Mouse (Mus musculus) myocyte (in vitro differentiated cells): ENCODE data around the gene Itpr1. TPM values are rescaled to one million over a fixed set of nuclear protein-coding genes. Genes with fewer than 3 reads are reported as not detected.

Experiments
- H3K27me3 ChIP-seq: one replicate; pipeline ENCODE4 v1.6.1; 2011; ENCODE audit not compliant: control insufficient read depth, insufficient read depth, insufficient read length
- H3K36me3 ChIP-seq: one replicate; pipeline ENCODE4 v1.6.1; 2011; ENCODE audit not compliant: control insufficient read depth, insufficient read depth
- H3K4me2 ChIP-seq: one replicate; pipeline ENCODE4 v1.6.1; 2011; ENCODE audit warnings: low read depth, control low read depth
- H3K4me3 ChIP-seq: one replicate; pipeline ENCODE4 v1.5.1; 2011; ENCODE audit warnings: mild to moderate bottlenecking, control low read depth, moderate library complexity
- H3K79me2 ChIP-seq: one replicate; pipeline ENCODE4 v1.6.1; 2011; ENCODE audit not compliant: control insufficient read depth, insufficient read depth
- H3ac ChIP-seq: one replicate; pipeline ENCODE4 v1.6.1; 2011; ENCODE audit not compliant: control insufficient read depth, insufficient read length
- CEBPB ChIP-seq: IDR thresholded peaks from 2 replicates; pipeline ENCODE4 v1.6.1; 2011; ENCODE audit warnings: mild to moderate bottlenecking, moderate library complexity; ENCODE audit not compliant: poor library complexity, insufficient read depth, severe bottlenecking
- E2F4 ChIP-seq: IDR thresholded peaks from one replicate; pipeline ENCODE4 v1.6.1; 2011; ENCODE audit warnings: mild to moderate bottlenecking, control low read depth, moderate library complexity; ENCODE audit not compliant: insufficient read depth
- MAX ChIP-seq: IDR thresholded peaks from one replicate; pipeline ENCODE4 v1.6.1; 2011; ENCODE audit warnings: low read depth, mild to moderate bottlenecking, control low read depth
- MYOD1 ChIP-seq, 3 experiments: IDR thresholded peaks; one replicate each; pipeline ENCODE4 v1.6.1; 2011; ENCODE audit warnings: control low read depth in 2 of 3, low read depth in 2 of 3, mild to moderate bottlenecking in 2 of 3, moderate library complexity in 1 of 3; ENCODE audit not compliant: insufficient read length in 2 of 3, control insufficient read depth in 1 of 3
- MYOG ChIP-seq, 3 experiments: IDR thresholded peaks; one replicate each; pipeline ENCODE4 v1.6.1; 2011; ENCODE audit warnings: control low read depth in 2 of 3, low read depth in 2 of 3, mild to moderate bottlenecking in 2 of 3; ENCODE audit not compliant: insufficient read length in 2 of 3, control insufficient read depth in 1 of 3, insufficient read depth in 1 of 3
- POLR2A ChIP-seq: IDR thresholded peaks from one replicate; pipeline ENCODE4 v1.6.1; 2011; ENCODE audit warnings: low read depth, mild to moderate bottlenecking, control low read depth, moderate library complexity; ENCODE audit not compliant: insufficient read length
- POLR2AphosphoS2 ChIP-seq: IDR thresholded peaks from one replicate; pipeline ENCODE4 v1.6.1; 2011; ENCODE audit warnings: low read depth, control low read depth; ENCODE audit not compliant: insufficient read length
- REST ChIP-seq: IDR thresholded peaks from one replicate; pipeline ENCODE4 v1.6.1; 2011; ENCODE audit warnings: mild to moderate bottlenecking, control low read depth, moderate library complexity; ENCODE audit not compliant: insufficient read depth, insufficient read length
- SRF ChIP-seq: IDR thresholded peaks from one replicate; pipeline ENCODE4 v1.6.1; 2011; ENCODE audit warnings: low read depth; ENCODE audit not compliant: control insufficient read depth, insufficient read length
- TCF12 ChIP-seq: IDR thresholded peaks from one replicate; pipeline ENCODE4 v1.6.1; 2011; ENCODE audit warnings: mild to moderate bottlenecking, control low read depth; ENCODE audit not compliant: poor library complexity, insufficient read depth, severe bottlenecking
- TCF3 ChIP-seq: IDR thresholded peaks from one replicate; pipeline ENCODE4 v1.6.1; 2011; ENCODE audit warnings: low read depth, control low read depth; ENCODE audit not compliant: insufficient read length
- USF1 ChIP-seq: IDR thresholded peaks from one replicate; pipeline ENCODE4 v1.6.1; 2011; ENCODE audit warnings: low read depth, mild to moderate bottlenecking, control low read depth, moderate library complexity
- polyA plus RNA-seq: library from polyadenylated mRNA; unstranded; fragments of >200 nt; fragmentation: generic; extraction: Trizol; gene quantifications from one replicate; pipeline ENCODE4 v1.2.1, GENCODE M21; 2012; ENCODE audit warnings: missing spikeins

Itpr1 gene
- polyA plus RNA-seq, 1 experiment: 3.1 TPM

GRCm38 (mm10) chr6:108477602-108478001 lies 264.7 kb downstream of the Itpr1 start:
- Histone ChIP-seq H3K36me3 (no peaks in the 10 kb centered on the region), H3K79me2 (no peaks in the 10 kb centered on the region), H3K4me2 (no peak overlapping the region), H3K27me3 (no peaks in the 10 kb centered on the region), H3K4me3 (no peak overlapping the region), H3ac (no peak overlapping the region)
- no peak for TF ChIP-seq REST
- TF ChIP-seq SRF: no peak
- no peak for TF ChIP-seq POLR2A
- TF ChIP-seq USF1: no peak
- TF ChIP-seq MYOG (IDR thresholded peaks at IDR 0.05; ENCODE audit: control insufficient read depth in 1 of 3, insufficient read depth in 1 of 3, insufficient read length in 2 of 3, low read depth in 2 of 3): no peak
- no peak for TF ChIP-seq MYOD1 (IDR thresholded peaks at IDR 0.05; ENCODE audit: control insufficient read depth in 1 of 3, insufficient read length in 2 of 3, low read depth in 2 of 3)
- no peak for TF ChIP-seq E2F4
- TF ChIP-seq CEBPB: no peak
- no peak for TF ChIP-seq TCF12
- TF ChIP-seq POLR2AphosphoS2: no peak
- no peak for TF ChIP-seq TCF3
- TF ChIP-seq MAX: no peak

- H3K4me2 ChIP-seq: no peak overlapping the region
- no peak overlapping the region for H3K4me3 ChIP-seq
- no peaks in the 10 kb centered on the region for H3K36me3 ChIP-seq
- H3K79me2 ChIP-seq: no peaks in the 10 kb centered on the region
- TF ChIP-seq POLR2A (no peak), MYOD1 (IDR thresholded peaks at IDR 0.05; ENCODE audit: control insufficient read depth in 1 of 3, insufficient read length in 2 of 3, low read depth in 2 of 3) (no peak), USF1 (no peak), POLR2AphosphoS2 (no peak), REST (no peak), MYOG (IDR thresholded peaks at IDR 0.05; ENCODE audit: control insufficient read depth in 1 of 3, insufficient read depth in 1 of 3, insufficient read length in 2 of 3, low read depth in 2 of 3) (no peak), E2F4 (no peak), SRF (no peak), CEBPB (no peak), TCF3 (no peak), TCF12 (no peak), MAX (no peak)
- H3K27me3 ChIP-seq: no peaks in the 10 kb centered on the region
- H3ac ChIP-seq: no peak overlapping the region
These were observed 268.3 kb downstream of the Itpr1 start for GRCm38 (mm10) chr6:108481190-108481589.

- no peak for TF ChIP-seq REST
- no peak for TF ChIP-seq TCF12
- TF ChIP-seq SRF: no peak
- TF ChIP-seq POLR2AphosphoS2: no peak
- TF ChIP-seq POLR2A: no peak
- no peak for TF ChIP-seq E2F4
- no peak for TF ChIP-seq CEBPB
- H3ac ChIP-seq: no peak overlapping the region
- H3K79me2 ChIP-seq: no peaks in the 10 kb centered on the region
- no peaks in the 10 kb centered on the region for H3K27me3 ChIP-seq
- H3K36me3 ChIP-seq: no peaks in the 10 kb centered on the region
- no peak overlapping the region for H3K4me3 ChIP-seq
- H3K4me2 ChIP-seq: no peak overlapping the region
These were observed 269.6 kb downstream of the Itpr1 start for GRCm38 (mm10) chr6:108482464-108482863.

DNA sequence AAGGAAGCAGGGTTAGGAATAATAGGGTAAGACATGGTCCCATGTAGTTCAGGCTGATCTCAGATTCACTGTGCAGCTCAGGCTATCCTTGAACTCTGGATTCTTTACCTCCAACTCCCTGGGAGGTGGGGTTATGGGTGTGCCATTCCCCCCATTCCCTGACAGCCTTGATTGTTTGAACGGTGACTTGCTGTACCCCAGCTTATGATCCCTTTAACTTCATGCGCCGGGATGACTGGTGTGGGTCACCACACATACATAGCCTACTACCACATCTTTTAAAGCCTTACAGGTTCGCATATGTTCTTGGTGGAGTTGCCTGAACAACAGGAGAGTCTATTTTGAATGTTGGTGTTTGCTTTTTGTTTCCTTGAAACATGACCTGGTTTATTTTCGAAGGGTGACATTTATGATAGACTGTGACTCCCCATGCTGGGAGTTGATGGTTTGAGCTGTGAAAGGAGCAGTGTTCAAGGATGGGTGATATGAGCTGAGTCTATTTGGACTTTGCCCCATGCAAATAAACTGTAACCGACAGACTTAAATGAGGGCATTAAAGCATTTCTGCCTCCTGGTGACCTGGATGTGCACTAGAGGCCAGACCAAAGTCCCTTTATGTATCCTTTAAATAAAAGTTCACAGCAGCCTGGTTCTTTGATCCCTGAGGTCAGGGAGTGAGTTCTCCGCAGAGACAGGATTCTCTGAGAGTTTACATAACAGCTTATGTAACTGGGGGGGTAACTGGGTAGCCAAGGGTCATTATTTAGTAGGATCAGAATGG lies 273.5 kb downstream of the Itpr1 start:
- H3K27me3 ChIP-seq: no peaks in the 10 kb centered on the region
- TF ChIP-seq TCF12: no peak
- no peak for TF ChIP-seq POLR2A
- no peak for TF ChIP-seq CEBPB
- no peak overlapping the region for H3ac ChIP-seq
- H3K79me2 ChIP-seq: no peaks in the 10 kb centered on the region
- no peaks in the 10 kb centered on the region for H3K36me3 ChIP-seq
- H3K4me2 ChIP-seq: no peak overlapping the region
- no peak overlapping the region for H3K4me3 ChIP-seq

DNA sequence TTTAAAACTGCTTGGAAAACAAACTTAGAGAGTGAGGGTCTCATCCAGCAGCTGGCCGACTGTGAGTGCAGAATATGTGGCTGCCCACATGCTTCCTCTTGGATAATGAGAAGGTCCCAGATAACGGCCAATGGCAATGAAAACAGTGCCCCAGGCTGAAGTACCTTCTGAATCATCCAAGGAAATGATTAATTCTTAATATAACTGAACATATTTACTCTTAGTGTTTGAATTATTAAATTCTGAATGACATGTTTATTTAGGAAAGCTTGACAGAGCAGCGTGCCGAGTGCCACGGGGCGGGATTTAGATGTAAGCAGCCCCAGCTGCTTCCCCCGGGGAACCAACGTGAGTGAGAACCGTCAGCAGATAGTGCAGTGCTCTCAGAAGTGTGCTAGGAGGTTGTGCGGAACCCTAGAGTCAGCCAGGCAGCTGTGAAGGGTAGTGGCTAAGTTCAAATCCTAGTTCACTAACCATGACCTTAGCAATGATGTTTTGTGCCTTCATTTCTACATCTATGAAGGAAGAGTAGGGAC lies 274.5 kb downstream of the Itpr1 start:
- Histone ChIP-seq H3K36me3 (no peaks in the 10 kb centered on the region), H3K27me3 (no peaks in the 10 kb centered on the region), H3K79me2 (no peaks in the 10 kb centered on the region), H3ac (no peak overlapping the region), H3K4me2 (no peak overlapping the region), H3K4me3 (no peak overlapping the region)
- TF ChIP-seq TCF12 (no peak), E2F4 (no peak), POLR2A (no peak), MYOG (IDR thresholded peaks at IDR 0.05; ENCODE audit: control insufficient read depth in 1 of 3, insufficient read depth in 1 of 3, insufficient read length in 2 of 3, low read depth in 2 of 3) (no peak), MAX (no peak), MYOD1 (IDR thresholded peaks at IDR 0.05; ENCODE audit: control insufficient read depth in 1 of 3, insufficient read length in 2 of 3, low read depth in 2 of 3) (no peak), USF1 (no peak), TCF3 (no peak), SRF (no peak), POLR2AphosphoS2 (no peak), CEBPB (no peak), REST (no peak)
